28 mouse cellular contexts compared by ENCODE assay signal in the genomic region with DNA sequence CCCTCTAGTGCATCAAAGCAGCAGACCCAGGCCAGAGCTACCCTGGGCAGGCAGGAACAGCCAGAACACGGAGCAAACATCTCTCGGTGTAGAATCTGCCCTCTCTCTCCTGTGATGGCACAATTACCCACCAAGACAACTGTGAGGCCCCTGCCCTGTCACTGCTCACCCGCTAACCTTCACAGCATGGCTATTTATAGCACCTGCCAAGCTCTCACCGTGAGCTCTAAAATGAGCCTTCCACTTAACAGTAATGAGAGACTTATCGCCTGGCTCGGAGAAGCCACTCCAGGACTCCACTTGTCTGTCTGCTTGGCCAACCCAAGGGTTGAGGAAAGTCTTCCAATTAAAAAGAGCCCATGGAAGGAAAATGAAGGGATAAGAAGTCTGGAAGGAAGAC. TPM values are rescaled to one million over a fixed set of nuclear protein-coding genes. Genes with fewer than 3 reads are reported as not detected.
DNase-seq lines count a peak whose midpoint lies in the region; ATAC-seq and TF ChIP-seq lines count a peak whose summit lies in the region.
"Had no signal": no experiment of that assay in that cellular context is flagged by ENCODE, and none has a peak within 500 bp of the region (broad histone marks: within the 10 kb centered on the region; RNA-seq: fewer than 3 reads in every experiment).

No protein-coding gene starts in this region.

- no peak overlapping the region for H3K4me3 ChIP-seq in forebrain, embryonic 12.5 days (replicated peaks)
- H3K4me3 ChIP-seq in forebrain, embryonic 10.5 days, result no peak overlapping the region
- no peak overlapping the region for H3K4me3 ChIP-seq in heart, embryonic 14.5 days (ENCODE audit: control insufficient read depth in 1 of 2, insufficient read depth in 1 of 2, low read depth in 1 of 2, low read length in 2 of 2)
- H3K4me3 ChIP-seq in testis, adult 2 months (ENCODE audit: control insufficient read depth, low read depth, low read length), result peak overlapping the region; percentile 37
- H3K4me3 ChIP-seq: embryonic facial prominence, embryonic 12.5 days; forebrain, embryonic 13.5 days; hindbrain, embryonic 13.5 days had no signal

- no peak for TF ChIP-seq POLR2A in testis, adult 2 months (IDR thresholded peaks at IDR 0.05; ENCODE audit: control insufficient read depth, low read depth, low read length)

- no peak overlapping the region for H3K4me2 ChIP-seq in forebrain, embryonic 12.5 days
- peak overlapping the region; percentile 25; the same call in 1 of the 2 replicates for H3K4me2 ChIP-seq in heart, embryonic 14.5 days (ENCODE audit: low read length)
- H3K4me2 ChIP-seq: embryonic facial prominence, embryonic 12.5 days; forebrain, embryonic 13.5 days; hindbrain, embryonic 13.5 days had no signal

- no peak overlapping the region for H3K9ac ChIP-seq in forebrain, embryonic 12.5 days
- H3K9ac ChIP-seq in heart, embryonic 14.5 days (ENCODE audit: low read length), result no peak overlapping the region
- H3K9ac ChIP-seq: embryonic facial prominence, embryonic 12.5 days; forebrain, embryonic 13.5 days; forebrain, postnatal 0 days had no signal

- no peak for ATAC-seq in forebrain, embryonic 12.5 days (ENCODE audit: low FRiP score)
- peak; percentile 52 for ATAC-seq in heart, embryonic 14.5 days (ENCODE audit: insufficient number of reproducible peaks, insufficient read depth, low FRiP score, low read depth)
- ATAC-seq: CD4-positive, CD25-positive, alpha-beta regulatory T cell, adult 4 months; forebrain, embryonic 13.5 days; forebrain, postnatal 0 days; hindbrain, postnatal 0 days had no signal

- 0 out of 2 replicates have a peak overlapping the region, but pooled peaks have one; percentile 10 for H3K27ac ChIP-seq in forebrain, embryonic 12.5 days
- no peak overlapping the region for H3K27ac ChIP-seq in forebrain, embryonic 10.5 days
- H3K27ac ChIP-seq in heart, embryonic 14.5 days (replicated peaks in 1 of 2; ENCODE audit: control insufficient read depth in 1 of 2, insufficient read depth in 1 of 2, low read depth in 2 of 2, low read length in 2 of 2), result peak overlapping the region in 1 of 2 experiments; percentile 41; a peak in 1 of 4 replicates
- H3K27ac ChIP-seq in testis, adult 2 months (ENCODE audit: control insufficient read depth, insufficient read depth, low read depth, low read length), result no peak overlapping the region
- H3K27ac ChIP-seq: embryonic facial prominence, embryonic 12.5 days had no signal

- intact Hi-C loops in heart, postnatal 10 days (cut with DNase I), result no loop called here

- TF ChIP-seq CTCF in testis, adult 2 months (IDR thresholded peaks at IDR 0.05; ENCODE audit: control insufficient read depth, insufficient read depth, insufficient replicate concordance, low read depth, low read length), result no peak

- DNase-seq in forebrain, embryonic 10.5 days (ENCODE audit: extremely low spot score, low spot score), result no peak
- no peak for DNase-seq in heart, adult 9 months (ENCODE audit: low spot score in 2 of 2)
- peak; percentile 25 to 32 for DNase-seq in heart, postnatal 10 days
- no peak for DNase-seq in heart, adult 8-10 months (ENCODE audit: low spot score)
- no peak for DNase-seq in testis, postnatal 14 days (ENCODE audit: low spot score)
- DNase-seq: adrenal gland, postnatal 10 days; B cell, adult 2 months; cerebellum, adult 11-12 months; cerebellum, adult 9-10 months; cerebellum, postnatal 25 days; forebrain, postnatal 0 days; gastrocnemius, postnatal 14 days; kidney, adult 11 months had no signal

- 74% methylated on average over 6 of the region's 6 CpGs for WGBS in forebrain, embryonic 12.5 days
- 91% methylated on average over 6 of the region's 6 CpGs for WGBS in forebrain, embryonic 10.5 days
- 28% methylated on average over 6 of the region's 6 CpGs for WGBS in heart, embryonic 14.5 days

- no peaks in the 10 kb centered on the region for H3K9me3 ChIP-seq in forebrain, embryonic 12.5 days
- H3K9me3 ChIP-seq in forebrain, embryonic 10.5 days, result no peaks in the 10 kb centered on the region
- no peaks in the 10 kb centered on the region for H3K9me3 ChIP-seq in heart, embryonic 14.5 days (ENCODE audit: control insufficient read depth, low read length)
- H3K9me3 ChIP-seq: embryonic facial prominence, embryonic 12.5 days; forebrain, embryonic 13.5 days; G1E; hindbrain, embryonic 13.5 days had no signal

- H3K27me3 ChIP-seq in forebrain, embryonic 12.5 days, result no peaks in the 10 kb centered on the region
- 0 out of 2 replicates have a peak, but pooled peaks cover 4% of the 10 kb centered on the region for H3K27me3 ChIP-seq in forebrain, embryonic 10.5 days (ENCODE audit: poor library complexity, severe bottlenecking)
- no peaks in the 10 kb centered on the region for H3K27me3 ChIP-seq in heart, embryonic 14.5 days (ENCODE audit: control insufficient read depth, insufficient read depth, low read length)
- no peaks in the 10 kb centered on the region for H3K27me3 ChIP-seq in testis, adult 2 months (ENCODE audit: control insufficient read depth, insufficient read depth, low read length)
- H3K27me3 ChIP-seq: embryonic facial prominence, embryonic 12.5 days; forebrain, embryonic 13.5 days; hindbrain, embryonic 13.5 days had no signal

- H3K4me1 ChIP-seq in forebrain, embryonic 12.5 days, result peaks cover 26% of the 10 kb centered on the region
- H3K4me1 ChIP-seq in forebrain, embryonic 10.5 days, result peaks cover 46% of the 10 kb centered on the region
- H3K4me1 ChIP-seq in heart, embryonic 14.5 days (ENCODE audit: control insufficient read depth in 2 of 2, insufficient read depth in 2 of 2, low read length in 2 of 2), result peaks cover 8 to 17% of the 10 kb centered on the region in 2 experiments
- H3K4me1 ChIP-seq in testis, adult 2 months (ENCODE audit: control insufficient read depth, insufficient read depth, low read length), result no peaks in the 10 kb centered on the region
- H3K4me1 ChIP-seq: embryonic facial prominence, embryonic 12.5 days had no signal

- peaks cover 19% of the 10 kb centered on the region for H3K36me3 ChIP-seq in forebrain, embryonic 12.5 days (replicated peaks)
- H3K36me3 ChIP-seq in forebrain, embryonic 10.5 days (replicated peaks), result peaks cover 65% of the 10 kb centered on the region
- H3K36me3 ChIP-seq in heart, embryonic 14.5 days (ENCODE audit: control insufficient read depth, insufficient read depth, low read length), result peaks cover 81% of the 10 kb centered on the region
- no peaks in the 10 kb centered on the region; the same call in 1 of the 2 replicates for H3K36me3 ChIP-seq in testis, adult 2 months (ENCODE audit: control insufficient read depth, insufficient read depth, low read length)

RNA-seq across cellular contexts. Expression of gene Grm2, which starts 7.3 kb away (rescaled TPM):
- 3.4 and 5.7 TPM in 2 replicates for polyA plus RNA-seq in forebrain, embryonic 12.5 days (2016; fragmentation: Nextera tagmentation; extraction: Ambion mirVana)
- polyA plus RNA-seq in forebrain, embryonic 10.5 days (2016; fragmentation: Nextera tagmentation; extraction: Ambion mirVana), result 1.1 and 1.3 TPM in 2 replicates
- not detected in 2 replicates for polyA plus RNA-seq in heart, embryonic 14.5 days (2014; fragmentation: Nextera tagmentation; extraction: Ambion mirVana)
- total RNA-seq in heart, postnatal 10 days (2021), result not detected
- total RNA-seq in heart, adult 8-10 months (2022), result not detected
- polyA plus RNA-seq in testis, adult 2 months (2012; rRNA removed), result 0.22 and 0.30 TPM in 2 replicates
- total RNA-seq: adrenal gland, postnatal 10 days; gastrocnemius, adult 18-20 months; gastrocnemius, postnatal 14 days; hematopoietic stem cell, adult 5-6 weeks had no signal
- polyA plus RNA-seq: CD4-positive, CD25-positive, alpha-beta regulatory T cell, adult 4 months; G1E; gonadal fat pad, adult 2 months; intestine, embryonic 14.5 days had no signal

RNA-seq across cellular contexts. Expression of gene Tex264, which starts 22.5 kb away (rescaled TPM):
- polyA plus RNA-seq in forebrain, embryonic 12.5 days (2016; fragmentation: Nextera tagmentation; extraction: Ambion mirVana), result 24.9 and 30.4 TPM in 2 replicates
- polyA plus RNA-seq in forebrain, embryonic 10.5 days (2016; fragmentation: Nextera tagmentation; extraction: Ambion mirVana), result 25.6 and 26.5 TPM in 2 replicates
- polyA plus RNA-seq in heart, embryonic 14.5 days (2014; fragmentation: Nextera tagmentation; extraction: Ambion mirVana), result 36.4 and 40.3 TPM in 2 replicates
- total RNA-seq in heart, postnatal 10 days (2021), result 10 to 100 TPM; 35.4 to 37.4 TPM
- 10 to 100 TPM; 46.0 to 53.2 (median 47.4) TPM for total RNA-seq in heart, adult 8-10 months (2022)
- 82.9 and 84.7 TPM in 2 replicates for polyA plus RNA-seq in testis, adult 2 months (2012; rRNA removed)

RNA-seq across cellular contexts. Expression of gene Iqcf6, which starts 36.8 kb away (rescaled TPM):
- not detected in 2 replicates for polyA plus RNA-seq in forebrain, embryonic 12.5 days (2016; fragmentation: Nextera tagmentation; extraction: Ambion mirVana)
- not detected in 2 replicates for polyA plus RNA-seq in forebrain, embryonic 10.5 days (2016; fragmentation: Nextera tagmentation; extraction: Ambion mirVana)
- polyA plus RNA-seq in heart, embryonic 14.5 days (2014; fragmentation: Nextera tagmentation; extraction: Ambion mirVana), result not detected in 2 replicates
- total RNA-seq in heart, postnatal 10 days (2021), result not detected
- not detected for total RNA-seq in heart, adult 8-10 months (2022)
- 85.6 and 87.2 TPM in 2 replicates for polyA plus RNA-seq in testis, adult 2 months (2012; rRNA removed)
- total RNA-seq: adrenal gland, postnatal 10 days; adrenal gland, postnatal 4 days; forebrain, postnatal 0 days; G1E; gastrocnemius, adult 18-20 months; gastrocnemius, postnatal 14 days; hematopoietic stem cell, adult 5-6 weeks; hindbrain, postnatal 0 days had no signal
- polyA plus RNA-seq: CD4-positive, CD25-positive, alpha-beta regulatory T cell, adult 4 months; cortical plate, adult 2 months; embryonic facial prominence, embryonic 12.5 days; forebrain, embryonic 13.5 days; forebrain, postnatal 0 days; G1E; gonadal fat pad, adult 2 months; hindbrain, embryonic 13.5 days; hindbrain, postnatal 0 days; intestine, embryonic 14.5 days had no signal

Comparison
In these comparisons a context has a peak if more than half of its experiments do, and no peak if none do; other contexts are left out.
1. DNase-seq: peak in heart, postnatal 10 days (2 of 2); none in forebrain, embryonic 10.5 days (single experiment), heart, adult 9 months (0 of 2), heart, adult 8-10 months (single experiment) and testis, postnatal 14 days (single experiment).
2. RNA of gene Iqcf6, which starts 36.8 kb away (polyA plus RNA-seq): 85.6 to 87.2 TPM in testis, adult 2 months; not detected in forebrain, embryonic 12.5 days, not detected in forebrain, embryonic 10.5 days and not detected in heart, embryonic 14.5 days; every median in the first group is over 10 times any median in the second.